Mouse (Mus musculus): ENCODE results near the gene Disp3.

Disp3 gene

DNA sequence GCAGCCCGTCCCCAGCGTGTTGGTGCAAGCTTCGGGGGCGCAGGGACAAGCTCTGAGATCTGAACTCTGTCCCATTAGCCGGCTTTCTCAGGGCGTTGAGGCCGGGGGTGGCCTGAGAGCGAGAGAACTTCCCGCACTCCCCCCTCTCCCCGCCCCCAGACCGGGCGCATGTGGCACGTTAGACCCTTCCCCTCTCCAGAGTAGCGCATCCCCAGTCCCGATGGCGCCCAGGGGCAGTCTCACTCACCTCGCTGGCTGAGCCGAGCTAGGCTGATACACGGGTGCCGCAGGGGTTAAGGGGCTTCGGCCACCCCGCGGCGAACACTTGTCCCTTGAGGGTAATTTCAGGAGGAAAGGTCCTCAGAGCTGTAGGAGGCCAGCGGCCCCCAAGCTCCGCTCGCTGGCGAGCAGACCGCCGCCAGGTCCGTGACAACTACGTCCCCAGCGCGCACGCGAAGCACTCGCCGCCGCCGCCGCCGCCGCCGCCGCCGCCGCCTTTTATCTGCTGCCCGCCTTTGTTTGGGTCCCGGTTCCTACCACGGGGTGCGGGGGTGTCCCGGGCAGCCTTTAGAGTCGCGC, at the start of gene Disp3:
Gene Disp3 (minus strand): TSS at position 490 of the 579 bp plus-strand sequence.
- DNase-seq, result no peak

DNA sequence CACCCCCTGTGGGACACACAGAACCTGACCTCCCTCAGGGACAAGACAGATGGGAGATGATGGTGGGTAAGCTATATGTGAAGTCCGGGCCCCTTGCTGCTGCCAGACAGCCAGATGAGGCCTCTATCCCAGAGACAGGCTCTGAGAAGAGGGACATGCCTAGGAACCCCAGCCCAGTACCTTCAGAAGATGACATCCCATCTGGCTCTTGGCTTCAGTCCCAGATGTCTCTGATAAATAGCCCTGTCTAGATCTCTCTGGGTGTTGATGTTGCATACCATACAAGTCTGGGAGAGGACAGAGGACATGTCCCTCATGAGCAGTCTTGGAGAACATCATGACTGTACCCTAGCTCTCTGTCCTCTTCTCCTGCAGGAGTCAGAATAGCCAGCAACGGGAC, 42.5 kb upstream of the Disp3 start:
- no peak for DNase-seq

DNA sequence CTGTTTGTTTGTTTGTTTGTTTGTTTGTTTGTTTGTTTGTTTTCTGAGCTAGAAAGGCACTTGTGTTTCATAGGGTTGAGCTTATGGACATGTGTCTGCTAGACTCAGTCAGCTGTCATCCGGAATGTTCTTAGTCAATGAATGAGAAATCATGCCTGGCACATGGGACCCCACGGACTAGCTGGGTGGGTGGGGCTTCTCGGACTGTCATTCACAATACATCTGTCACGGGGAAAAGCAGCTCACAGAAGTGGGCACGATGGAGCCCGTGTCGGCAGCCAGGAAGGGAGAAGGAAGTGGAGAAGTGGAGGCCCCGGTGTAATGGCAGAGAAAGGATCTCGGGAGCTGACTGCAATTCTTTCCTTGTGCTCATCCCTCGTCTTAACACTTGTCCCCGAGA, 41.7 kb upstream of the Disp3 start:
- DNase-seq, result no peak

DNA sequence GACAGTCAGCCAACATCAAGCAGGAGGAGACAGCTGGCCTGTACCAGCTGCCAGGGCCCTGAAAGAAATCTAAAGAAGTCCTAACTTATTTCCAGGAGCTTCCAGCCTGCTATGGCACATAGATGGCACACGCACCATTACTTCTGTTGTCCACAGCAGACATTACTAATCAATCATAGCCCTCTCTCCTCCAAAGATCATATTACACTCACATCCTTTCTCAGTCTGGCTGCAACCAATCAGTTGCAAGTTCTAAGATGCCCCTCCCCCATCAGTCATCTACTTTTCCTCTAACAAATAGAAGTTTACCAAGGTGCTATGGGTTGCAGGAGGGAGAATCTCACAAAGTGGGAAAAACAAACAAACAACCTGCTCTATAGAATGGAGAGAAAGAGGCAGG, 40.5 kb upstream of the Disp3 start:
- DNase-seq, result no peak

DNA sequence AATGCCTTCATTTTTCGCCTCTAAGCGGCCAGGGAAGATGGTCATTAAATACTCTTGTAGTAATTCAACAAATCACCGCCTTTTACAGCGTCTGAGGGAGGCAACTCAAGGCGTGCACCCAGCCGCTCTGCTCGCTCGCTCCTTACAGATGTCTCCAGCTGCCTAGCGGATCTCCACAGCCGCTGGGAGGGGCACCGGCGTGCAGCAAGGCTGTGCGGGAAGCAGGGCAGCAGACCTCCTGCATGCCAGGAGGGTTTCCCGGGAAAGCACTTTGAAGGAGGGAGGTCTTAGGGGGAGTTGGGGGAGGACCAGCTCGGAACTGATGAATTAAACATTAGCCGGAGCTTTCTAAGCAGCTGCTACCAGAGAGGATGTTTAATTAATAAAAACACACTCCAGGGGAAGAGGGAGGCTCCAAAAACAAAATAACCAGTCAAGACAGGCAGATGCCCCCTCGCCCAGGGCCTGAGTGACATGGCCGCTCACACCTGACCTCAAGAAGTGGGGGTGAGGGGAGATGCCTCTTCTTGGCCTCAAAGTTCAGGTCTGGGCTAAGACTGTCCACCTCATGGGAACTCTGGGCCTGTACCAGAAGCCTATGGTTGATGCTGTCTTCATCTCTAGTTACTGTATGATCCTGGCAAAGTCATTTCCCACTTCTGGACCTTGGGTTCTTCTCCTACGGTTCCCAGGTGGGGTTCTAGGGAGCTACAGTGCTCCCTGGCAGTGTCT, 39.7 kb upstream of the Disp3 start:
- DNase-seq, result peak; percentile 23

DNA sequence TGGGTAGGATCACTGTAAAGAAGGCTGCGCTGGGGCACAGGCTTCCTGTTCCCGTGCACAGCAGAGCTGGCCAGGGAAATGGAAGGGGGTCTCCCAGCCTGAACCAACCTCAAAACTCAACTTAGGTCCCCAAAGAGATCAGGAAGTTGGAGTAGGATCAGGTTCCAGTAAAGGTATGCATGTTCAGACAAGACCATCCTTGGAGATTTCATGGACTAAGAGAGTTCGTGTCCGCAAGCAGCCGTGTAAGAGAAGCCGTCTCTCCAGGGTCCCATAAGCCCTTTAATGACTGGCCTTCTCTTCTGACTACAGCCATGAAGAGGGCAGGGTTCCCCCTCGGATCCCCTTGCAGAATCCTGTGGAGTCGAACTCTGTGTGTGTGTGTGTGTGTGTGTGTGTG, 39.0 kb upstream of the Disp3 start:
- DNase-seq, result no peak

DNA sequence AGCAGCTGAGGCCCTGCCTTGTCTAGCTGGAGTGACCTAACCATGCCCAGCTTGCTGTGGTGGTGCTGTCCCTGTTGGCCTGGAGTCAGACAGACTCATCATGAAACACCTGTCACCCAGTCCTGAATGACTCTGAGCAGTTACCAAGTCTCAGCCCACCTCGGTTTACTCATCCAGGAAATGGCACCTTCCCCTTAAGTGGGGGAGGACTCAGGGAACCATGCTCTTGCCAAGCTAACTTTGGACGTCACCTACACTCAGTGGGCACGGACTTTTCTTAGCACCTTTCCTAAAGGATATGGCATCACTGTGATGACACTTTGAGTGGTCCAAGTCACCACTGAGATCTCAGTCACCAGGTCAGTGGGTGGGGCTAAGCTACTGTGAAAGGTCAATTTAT, 38.2 kb upstream of the Disp3 start:
- no peak for DNase-seq

DNA sequence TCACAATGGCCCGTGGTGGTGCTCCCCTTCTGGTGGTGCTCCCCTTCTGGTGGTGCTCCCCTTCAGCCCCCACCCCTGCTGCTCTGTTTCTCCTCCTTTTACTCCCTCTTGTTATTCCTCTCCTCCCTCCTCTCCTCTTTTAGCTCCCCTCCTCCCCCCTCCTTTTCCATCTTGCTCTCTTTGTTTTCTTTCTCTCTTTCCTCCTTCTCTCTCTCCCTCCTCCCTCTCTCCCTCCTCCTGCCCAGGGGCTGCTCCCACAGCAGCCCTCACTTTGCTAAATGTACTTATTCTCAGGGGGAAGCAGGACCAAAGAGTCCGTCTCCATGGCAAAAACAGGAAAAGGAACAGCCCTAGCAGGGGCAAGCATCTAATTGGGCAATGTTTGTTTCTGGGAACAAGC, 37.3 kb upstream of the Disp3 start:
- DNase-seq, result no peak

DNA sequence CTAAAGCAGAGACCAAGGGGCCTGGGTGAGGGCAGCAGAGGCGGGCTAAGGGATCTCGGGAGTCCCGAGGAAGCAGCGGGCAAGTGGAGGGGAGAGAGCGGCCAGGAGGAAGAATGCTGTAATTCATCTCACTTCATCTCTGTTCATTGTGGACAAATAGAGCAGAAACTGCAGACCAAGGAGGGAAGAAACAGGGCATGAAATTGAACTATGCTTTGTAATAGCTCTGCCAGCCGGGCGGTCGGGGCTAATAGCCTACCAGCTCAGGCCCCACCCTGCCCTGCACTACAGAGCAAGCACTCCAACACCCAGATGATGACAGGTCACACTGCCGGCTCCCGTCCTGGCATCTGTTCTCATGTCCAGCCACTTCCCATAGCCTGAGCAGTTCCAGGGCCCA, 34.4 kb upstream of the Disp3 start:
- DNase-seq, result no peak

DNA sequence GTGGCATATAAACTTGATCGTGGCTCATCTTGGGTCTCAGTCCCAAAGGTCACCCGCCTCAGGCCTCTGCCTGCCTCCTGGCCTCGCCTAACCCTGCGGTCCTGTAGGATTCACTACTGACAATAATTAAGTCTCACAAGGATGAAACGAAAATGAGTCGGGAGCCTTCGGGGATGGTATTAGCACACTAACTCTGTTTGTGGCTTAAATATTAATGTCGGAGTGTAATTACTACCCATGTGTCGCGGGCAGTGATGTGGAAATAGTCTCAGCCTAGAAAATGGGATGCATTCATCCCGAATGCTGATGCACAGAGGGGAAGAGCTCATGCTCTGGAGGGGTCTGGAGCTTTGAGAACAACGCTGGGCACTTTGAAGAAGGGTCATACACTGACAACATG, 31.6 kb upstream of the Disp3 start:
- no peak for DNase-seq

DNA sequence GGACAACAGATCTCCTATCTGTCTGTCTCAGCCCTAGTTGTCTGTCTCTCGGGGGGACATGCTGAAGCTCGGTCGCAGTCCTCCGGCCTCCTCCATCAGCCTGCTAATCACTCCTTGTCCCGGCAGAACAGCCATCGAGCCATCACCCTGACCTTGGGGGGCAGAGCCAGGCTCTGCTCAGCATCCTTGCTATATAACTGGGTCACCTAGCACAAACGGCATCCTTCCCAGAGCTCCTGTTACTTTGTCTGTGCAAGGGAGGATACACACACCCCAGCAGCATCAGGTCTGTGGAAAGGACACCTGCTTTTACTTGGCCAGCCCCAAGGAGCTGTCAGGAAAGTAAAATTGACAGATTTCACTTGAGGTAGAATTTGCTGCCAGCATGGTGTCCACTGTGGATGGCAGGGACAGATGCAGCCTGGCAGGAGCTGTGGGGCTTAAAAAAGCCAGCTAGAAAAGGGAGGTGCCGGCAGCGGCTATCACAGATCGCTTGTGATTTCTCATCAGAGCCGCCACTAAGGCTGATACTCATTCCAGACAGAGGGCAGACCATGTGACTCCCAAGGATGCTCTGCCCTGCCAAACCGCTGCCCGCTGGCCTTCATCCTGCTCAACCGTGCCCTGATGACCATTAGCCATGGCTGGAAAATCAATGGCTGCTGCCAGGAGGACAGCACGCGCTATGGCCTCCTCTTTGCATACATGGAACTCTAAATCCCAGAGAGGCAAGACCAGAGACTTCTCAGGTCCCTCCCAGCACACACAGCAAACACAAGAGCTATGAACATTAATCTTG, 27.8 kb upstream of the Disp3 start:
- no peak for DNase-seq

DNA sequence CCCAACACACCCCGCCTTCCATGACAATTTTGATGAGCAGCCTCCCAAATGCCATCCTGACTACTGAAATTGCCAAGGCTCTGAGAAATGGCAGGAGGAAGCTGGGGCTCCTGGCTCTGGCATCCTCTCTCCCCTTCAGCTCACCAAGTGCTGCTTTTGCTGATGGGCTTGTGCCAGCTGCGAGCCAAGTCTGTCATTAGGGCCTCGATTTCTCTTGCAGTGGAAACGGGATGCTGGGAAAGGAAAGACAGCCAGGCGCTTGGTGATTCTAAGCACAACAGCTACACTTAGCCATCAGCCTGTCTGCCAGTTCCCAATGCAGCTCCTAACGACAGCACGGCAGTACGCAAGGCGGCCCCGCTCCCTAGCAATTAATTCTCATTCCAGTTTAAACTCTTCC, 26.6 kb upstream of the Disp3 start:
- DNase-seq, result no peak

DNA sequence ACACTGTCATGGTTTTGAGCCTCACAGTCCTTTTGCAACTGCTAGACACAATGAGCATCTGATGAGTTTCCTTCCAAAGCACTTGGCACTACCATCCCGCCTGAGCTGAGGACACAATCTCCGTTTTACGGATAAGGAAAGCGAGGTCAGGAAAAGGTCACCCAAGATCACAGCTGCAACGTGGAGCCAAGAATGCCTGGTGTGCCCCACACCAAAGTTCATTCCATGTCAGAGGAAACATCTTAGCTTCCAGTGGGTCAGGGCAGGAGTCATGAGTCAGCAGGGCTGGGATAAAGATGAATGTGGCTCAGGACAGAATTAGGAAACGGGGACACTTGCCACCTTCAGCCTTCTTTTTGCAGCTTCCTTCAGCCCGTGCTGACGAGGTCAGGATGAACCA, 25.8 kb upstream of the Disp3 start:
- no peak for DNase-seq

DNA sequence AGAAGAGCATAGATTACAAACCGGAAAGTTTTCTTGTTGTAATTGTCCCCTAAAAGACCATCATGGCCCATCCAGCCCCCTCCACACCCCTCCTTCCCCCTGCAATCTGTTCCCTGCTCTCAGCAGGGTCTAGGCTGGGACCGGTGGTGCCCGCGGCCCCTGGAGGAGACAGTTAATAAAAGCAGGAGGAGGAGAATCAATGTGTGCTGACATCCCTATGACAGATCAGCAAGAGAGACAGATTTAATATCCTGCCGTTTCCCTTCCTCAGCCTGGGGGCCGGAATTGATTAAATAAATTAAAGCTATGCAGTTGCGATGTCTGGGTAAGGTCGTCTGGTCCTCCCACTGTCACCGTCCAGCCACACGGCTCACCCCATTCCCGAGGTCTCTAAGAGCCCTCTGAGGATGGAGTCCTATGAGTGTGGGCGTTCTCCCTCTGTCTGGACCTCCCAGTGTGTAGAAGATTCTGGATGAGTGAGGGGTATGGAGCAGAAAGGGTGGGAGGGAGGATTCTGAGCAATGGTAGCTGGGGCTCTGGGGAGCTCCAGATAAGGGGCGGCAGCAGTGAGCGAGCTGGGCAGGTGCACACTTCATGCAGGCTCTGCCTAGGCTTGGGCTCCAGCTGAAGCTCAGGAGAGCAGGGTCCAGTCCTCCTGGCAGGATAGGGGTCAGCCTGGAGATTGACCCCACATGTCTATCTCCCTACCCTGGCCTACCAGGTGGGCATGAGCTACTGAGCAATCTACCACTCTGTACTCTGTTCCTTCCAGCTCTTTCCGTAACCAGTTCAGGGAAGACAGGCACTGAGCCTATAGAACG, 24.7 kb upstream of the Disp3 start:
- no peak for DNase-seq

DNA sequence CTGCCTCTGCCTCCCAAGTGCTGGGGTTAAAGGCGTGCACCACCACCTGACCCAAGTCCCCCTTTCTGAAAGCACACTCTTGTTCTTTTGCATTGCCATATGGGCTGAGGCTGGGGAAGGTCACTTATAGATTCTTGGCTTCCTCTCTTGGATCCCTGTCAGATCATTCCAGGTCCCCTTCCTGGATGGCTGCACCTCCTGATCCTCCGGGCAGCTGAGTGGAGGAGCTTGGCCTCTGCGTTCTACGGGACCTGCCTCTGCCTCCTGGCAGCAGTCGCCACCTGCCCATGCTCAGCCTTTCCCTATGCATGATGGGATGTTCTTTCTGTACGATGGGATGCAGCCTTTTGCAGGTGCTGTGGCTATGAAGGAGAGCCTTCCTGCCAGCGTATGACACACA, 23.1 kb upstream of the Disp3 start:
- no peak for DNase-seq

DNA sequence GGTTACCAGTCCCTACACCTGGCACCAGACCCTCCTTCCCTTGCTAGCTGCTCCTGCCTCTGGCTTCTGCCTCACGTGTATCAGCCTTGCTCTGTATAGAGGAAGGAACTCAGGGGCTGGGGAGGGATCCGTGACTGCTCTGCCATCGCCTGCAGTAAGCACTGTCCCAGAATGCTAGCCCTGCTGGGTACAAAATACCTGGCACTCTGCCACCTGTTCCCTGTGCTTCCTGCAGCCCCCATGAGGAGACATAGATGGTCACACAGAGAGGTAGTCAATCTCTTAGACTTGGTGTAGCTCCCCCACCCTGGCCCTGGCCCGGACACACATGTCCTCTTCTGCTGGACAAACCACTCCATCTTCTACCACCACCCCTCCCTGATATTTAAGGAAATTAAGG, 22.4 kb upstream of the Disp3 start:
- no peak for DNase-seq

DNA sequence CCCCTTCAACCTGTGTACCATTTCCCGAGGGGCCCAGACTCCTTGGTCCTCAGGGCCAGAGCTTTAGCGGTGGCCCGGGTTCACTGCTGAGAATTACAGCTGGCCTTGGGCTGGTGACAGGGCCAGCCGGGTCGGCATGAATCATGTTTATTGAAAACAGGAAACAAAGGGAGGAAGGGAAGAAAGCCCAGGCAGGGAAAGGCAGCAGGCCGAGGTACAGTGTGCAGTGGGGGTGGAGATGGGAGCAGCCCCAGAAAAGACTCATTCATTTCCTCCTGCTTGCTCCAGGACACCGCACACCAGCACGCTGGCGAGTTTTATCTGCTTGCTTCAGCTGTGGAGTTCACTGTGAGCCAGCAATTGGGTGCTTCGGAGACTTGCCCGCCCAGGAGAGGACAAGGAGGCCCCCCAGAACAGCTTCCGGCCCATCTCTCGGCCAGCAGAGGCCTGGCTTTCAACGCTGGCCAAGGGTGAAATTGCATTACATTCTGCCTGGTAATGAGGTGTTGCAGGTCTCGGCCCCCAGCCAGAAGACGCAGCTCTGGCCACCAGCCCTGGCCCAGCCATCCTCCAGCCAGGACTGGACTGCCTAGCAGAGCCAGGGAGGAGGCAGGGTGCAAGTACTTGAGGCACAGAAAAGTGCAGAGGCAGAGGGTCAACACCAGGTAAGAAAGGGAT, 18.8 kb upstream of the Disp3 start:
- peak; percentile 48 for DNase-seq

DNA sequence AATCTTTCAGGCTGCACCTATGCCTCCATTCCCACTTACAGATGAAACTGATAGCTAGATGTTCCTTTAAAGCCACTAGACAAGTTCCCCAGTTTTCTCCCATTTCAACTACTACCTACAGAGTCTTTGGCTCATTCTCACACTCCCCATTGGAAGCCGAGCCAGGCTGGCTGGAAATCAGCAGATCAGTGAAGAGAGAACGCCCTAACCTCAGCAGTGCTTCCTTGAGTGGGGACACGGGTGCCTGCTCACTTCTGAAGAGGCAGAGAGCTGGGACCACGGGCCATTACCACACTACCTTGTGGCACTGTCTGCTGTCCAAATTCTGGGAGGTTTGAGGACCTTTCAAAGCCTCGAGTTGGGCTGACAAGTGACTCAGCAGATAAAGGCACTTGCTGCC, 11.0 kb upstream of the Disp3 start:
- DNase-seq, result no peak

DNA sequence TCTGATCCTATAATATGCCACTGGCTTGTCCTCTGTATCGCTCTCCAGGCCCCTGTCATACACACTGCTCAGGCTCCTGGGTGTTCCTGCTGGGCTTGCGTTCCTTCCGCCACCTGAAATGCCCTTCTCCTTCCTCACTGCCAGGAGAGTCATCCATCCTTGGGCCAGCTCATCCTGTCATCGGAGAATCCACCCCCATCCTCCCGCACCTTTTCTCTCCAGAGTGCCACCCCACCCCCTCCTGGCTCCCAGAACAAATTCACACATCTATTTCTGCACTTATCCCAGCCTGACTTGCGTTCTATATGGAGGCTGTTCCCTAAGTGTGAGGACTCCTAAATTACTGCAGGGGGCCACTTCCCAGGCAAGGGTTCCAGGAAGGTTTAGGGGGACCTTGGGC, 9.9 kb upstream of the Disp3 start:
- no peak for DNase-seq

DNA sequence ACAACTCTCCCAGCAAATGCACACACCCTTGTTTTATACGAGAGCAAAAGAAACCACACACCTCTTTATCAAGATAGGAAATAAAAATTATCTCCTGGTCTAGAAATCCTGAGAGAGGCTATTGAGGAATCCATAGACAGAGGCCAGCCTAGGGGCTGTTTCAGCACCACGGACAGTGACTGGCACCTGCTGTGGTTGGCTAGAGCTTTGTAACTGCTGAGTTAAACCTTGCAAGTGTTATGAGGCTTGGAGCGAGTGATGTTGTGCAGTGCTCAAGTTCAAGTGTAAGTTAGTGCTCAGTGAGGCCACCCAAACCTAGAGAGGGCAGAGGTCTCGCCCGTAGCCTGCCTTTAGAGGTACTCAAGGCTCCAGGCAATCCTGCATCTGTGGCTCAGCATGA, 5.6 kb upstream of the Disp3 start:
- DNase-seq, result peak; percentile 35

DNA sequence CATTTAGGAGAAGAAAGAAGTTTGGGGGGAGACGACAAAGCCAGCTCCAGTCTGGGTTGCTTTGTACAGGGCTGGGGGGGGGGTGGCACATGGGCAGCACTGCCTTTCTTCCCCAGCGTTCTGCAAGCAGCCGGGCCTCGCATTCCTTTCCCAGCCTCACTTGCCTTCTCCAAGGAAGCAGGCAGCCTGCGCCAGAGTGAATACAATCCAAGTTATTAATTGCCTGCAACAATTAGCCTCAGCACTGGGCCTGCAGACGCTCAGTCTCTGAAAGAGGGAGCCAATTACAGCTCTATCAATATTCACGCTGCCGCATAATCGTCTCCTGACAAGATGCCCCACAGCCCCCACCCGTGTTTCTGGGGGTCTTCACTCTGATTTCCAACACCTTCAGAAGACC, 4.1 kb upstream of the Disp3 start:
- DNase-seq, result no peak

DNA sequence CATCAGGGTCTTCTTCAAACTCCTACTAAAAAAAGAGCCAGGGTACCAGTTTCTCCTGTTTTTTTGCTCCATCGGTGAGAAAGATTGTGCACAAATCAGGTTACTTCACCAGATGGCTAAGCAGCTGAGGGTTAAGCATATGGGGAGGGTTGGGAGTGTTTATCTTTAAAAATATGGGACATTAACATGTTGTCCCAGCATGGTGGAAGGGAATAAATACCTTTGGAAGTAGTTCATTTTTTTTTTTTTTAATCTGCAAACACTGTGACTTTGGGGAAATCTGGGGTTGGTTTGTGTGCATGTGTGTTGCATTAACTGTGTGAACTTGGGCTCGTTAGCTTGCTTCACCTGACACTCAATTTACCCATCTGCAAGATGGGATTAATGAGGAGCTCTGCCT, 3.3 kb upstream of the Disp3 start:
- no peak for DNase-seq

DNA sequence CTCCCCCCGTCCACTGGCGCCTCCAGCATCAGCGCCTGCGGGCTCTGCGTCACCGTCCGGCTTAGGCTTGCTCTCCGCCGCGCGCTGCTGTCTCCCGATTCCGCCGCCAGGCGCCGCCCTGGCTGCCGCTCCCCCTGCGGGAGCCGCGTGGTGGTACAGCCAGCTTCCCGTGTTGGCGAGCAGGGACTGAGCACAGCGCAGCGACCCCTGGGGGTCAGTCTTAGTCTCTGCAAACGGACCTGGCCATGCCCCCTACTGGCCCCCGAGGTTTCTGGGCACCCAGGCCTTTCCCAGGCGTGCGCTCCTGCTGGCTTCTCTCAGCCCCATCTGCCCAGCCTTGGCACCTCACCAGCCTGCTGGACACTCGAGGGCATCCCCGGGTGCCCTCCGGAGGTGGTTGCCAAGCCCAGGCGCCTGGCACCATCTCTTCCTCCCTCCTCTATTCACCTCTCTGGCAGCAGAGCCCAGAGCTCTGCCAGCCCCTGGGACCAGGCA, 337 bp upstream of the Disp3 start:
- peak; percentile 48 for DNase-seq
